Mouse (Mus musculus) liver, adult 2 months (tissue): ENCODE data around the gene Snx1.
A peak's percentile ranks its signal among the peaks of the same experiment; 100 is the strongest.

Experiments used
- CTCF ChIP-seq: fragments of 200-500 bp; IDR thresholded peaks from 2 replicates; pipeline ENCODE4 v1.5.1; 2011; ENCODE audit warnings: low read depth, low read length, control low read depth
- POLR2A ChIP-seq: fragments of 200-500 bp; IDR thresholded peaks from 2 replicates; pipeline ENCODE4 v1.6.1; 2011; ENCODE audit warnings: low read length, control low read depth; ENCODE audit not compliant: insufficient read depth; ENCODE audit errors: extremely low read depth

GRCm38 (mm10) chr9:66124681-66125542, 1.5 kb downstream of the Snx1 start:
- no peak for TF ChIP-seq CTCF
- TF ChIP-seq POLR2A: peak; percentile 74
